Mouse (Mus musculus) monocyte, adult 2 months (primary cell): ENCODE measurements around the gene Gimap3.
A peak's percentile ranks its signal among the peaks of the same experiment; 100 is the strongest.

Experiments used
- DNase-seq, 2 experiments: peaks; one replicate each; pipeline ENCODE4 v3.0.0; 2022; ENCODE audit warnings: low spot score in 2 of 2, low read depth in 1 of 2

Gimap3 gene

DNA sequence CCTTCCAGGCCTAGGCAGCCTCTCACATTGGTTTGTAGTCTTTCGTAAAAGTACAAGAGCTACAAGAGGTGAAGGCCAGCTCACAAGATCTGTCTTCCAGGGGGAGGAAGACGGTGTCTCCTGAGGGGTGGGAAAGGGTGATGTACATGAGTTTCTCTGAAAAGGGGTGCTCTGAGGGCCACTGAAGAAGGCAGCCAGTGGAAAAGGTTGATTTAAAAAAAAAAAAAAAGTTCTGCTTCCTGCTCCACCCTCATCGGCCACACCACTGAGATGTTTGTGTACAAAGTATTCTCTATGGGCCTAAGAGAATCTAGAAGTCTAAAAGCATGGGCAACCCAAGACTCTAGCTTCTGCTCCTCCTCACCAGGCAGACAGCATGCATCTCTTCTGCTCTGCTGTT is at the start of gene Gimap3:
Gene Gimap3 (minus strand): TSS at position 156 of the 400 bp plus-strand sequence.
- DNase-seq: no peak

DNA sequence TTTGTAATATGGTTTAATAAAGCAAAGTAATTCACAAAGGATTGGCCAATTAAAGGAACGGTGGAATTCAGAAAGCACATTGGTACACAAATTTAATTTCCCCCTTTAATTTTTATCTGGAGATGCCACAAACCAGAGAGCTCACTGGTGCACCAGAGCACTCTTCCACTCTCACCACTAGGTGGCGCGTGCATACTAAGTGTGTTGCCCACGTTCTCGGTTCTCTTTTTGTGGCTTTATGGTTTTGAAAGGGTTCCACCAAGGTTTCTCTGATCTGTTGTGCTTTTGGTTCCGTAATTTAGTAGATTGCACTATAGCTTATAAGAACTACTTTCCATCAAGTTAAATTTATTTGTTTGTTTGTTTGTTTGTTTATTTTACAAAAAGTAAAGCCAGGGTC is 47.2 kb upstream of the Gimap3 start:
- peak; percentile 56 to 66 for DNase-seq

DNA sequence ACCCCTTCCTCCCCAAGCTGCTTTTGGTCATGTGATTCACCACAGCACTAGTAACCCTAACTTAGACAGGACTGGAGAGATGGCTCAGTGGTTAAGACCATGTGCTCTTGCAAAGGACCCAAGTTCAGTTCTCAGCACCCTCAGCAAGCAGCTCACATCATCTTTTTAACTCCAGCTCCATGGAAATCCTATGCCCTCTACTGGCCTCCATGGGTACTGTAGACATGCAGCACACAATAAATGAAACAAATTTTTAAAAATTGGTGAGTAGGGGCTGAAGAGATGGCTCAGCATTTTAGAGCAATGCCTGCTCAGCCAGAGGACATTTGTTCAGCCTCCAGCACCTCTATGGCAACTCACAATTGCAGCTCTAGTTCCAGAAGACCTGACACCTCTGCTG is 44.4 kb upstream of the Gimap3 start:
- no peak for DNase-seq

DNA sequence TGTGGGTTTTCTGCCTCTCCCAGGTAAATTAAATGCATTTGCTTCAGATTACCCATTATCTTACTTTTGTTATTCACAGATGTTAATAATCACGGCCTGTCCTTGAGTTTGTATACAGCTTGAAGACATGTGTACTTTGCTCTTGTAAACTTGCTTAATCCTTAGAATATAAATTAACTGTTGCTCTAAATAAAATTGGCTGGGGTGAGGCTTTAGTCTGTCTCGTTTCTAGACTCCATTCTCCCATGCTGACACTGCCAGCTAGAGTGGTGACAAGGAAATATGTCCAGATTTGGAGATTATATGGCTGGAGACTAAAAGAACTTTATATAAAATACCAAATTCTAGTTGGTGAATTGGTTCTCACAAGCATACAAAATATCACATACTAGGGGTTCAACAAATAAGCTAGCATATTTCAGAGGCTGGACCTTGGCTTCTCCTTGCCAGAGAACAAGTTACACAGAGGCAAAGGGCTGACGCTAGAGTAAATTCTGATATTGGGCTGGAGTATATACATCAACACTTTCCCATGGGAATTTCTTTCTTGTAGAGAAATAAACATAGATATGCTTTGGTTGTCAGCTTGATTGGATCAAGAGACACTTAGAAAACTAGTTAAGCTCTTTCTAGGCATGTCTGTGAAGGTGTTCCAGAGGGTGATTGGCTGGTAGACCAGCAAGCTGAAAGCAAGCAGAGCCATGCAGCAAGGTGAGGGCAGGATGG is 39.0 kb upstream of the Gimap3 start:
- no peak for DNase-seq

DNA sequence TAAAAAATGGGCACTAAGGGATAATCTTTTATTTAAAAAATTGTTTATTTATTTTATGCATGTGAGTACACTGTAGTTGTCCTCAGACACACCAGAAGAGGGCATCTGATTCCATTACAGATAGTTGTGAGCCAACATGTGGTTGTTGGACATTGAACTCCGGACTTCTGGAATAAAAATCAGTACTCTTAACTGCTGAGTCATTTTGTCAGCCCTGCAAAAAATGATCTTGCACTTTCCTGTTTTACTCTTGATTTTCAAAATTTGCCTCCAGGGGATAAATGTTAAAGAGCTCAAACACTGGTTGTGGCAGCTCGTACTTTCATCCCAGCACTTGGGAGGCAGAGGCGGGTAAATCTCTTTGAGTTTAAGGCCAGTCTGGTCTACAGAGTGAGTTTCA is 36.1 kb upstream of the Gimap3 start:
- DNase-seq: no peak

DNA sequence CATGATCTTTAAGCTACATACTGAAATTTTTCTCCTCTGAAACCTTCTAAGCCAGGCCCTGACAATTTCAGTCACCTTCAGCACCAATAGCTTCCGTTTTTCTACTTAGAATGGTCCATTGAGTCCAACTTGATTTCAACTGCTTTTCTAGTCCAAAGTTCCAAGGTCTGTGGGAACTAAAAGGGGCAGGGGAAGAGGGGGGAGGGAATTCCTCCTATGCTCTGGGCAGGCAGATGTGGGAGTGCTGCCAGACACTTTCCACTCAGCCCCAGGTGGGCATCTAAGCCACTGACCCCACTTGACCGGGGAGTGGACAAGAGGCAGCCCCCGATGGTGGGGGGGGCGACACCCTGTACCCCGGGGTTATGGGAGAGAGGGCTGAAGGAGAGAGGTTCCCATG is 33.7 kb upstream of the Gimap3 start:
- DNase-seq: no peak

DNA sequence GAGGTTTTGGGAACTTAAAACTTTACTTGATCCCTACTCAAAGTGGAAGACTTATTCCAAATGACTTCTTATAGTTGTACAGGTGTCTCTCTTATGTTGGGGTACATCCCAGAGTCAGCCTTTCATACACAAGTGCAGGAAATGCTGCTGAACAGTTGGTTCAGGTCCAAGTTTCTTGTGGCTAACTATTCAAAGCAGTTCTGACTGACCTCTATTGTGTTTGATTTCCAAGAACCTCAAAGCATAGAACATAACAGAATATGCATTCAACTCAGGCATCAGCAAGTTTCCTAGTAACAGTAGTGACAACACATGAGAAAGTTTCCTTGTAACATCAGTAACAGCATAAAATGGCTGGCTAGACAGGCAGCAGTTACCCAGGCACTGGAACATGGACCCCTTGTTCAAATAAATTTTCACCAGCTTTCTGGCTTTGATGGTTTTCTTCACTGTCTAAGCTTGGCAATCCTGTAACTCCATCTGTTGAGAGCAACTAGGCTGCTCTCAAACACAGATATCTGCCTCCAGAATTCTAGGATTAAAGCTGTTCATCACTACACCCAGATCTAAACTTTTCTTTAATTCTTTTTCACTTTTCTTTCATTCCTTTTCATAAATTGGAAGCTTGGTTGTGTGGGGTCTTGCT is 32.9 kb upstream of the Gimap3 start:
- DNase-seq: no peak

DNA sequence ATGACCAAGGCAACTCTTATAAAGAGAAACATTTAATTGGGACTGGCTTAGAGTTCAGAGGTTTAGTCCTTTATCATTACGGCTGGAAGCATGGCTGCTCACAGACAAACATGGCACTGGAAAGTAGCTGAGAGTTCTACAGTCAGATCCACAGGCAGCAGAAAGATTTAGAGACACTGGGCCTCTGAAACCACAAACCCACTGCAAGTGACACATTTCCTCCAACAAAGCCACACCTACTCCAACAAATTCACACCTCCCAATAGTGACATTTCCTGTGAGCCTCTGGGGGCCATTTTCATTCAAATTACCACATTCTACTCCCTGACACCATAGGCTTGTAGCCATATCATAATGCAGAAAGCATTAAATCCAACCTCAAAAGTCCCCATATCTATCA is 31.2 kb upstream of the Gimap3 start:
- DNase-seq: no peak

DNA sequence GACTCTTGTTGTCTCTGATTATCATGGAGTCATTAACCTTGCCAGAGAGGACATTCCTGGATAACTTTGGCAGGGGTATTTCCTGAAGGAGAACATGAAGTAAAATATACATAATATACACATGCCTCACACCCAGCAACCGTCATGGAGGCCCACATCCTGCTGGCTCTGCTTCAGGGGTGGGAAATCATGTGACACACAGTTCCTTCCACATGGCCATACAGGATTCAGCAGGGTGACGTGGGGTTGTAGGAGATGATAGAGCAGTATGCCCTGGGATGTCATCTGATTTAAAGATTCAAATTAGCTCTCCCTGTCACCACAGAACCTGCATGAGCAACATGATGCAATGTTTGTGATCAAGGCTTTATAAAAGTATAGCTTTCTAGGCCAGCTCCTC is 17.2 kb upstream of the Gimap3 start:
- no peak for DNase-seq

DNA sequence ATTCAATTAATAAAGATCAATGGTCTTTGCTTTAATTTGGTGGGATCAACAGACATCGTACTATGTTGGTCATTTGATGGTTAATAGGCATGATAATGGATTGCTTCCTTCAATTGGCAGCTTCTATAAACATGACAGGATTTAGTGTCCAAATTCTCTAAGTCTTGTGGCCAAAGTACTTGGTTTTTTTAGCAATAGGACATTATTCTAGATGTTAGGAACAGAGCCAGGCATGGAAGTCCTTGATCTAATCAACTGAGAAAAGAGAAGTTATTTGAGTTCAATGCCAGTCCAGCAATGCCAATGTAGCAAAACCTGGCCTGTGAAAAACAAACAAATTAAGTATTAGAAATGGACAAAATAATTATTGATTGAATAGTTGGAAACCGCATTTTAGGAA is 14.9 kb upstream of the Gimap3 start:
- no peak for DNase-seq

DNA sequence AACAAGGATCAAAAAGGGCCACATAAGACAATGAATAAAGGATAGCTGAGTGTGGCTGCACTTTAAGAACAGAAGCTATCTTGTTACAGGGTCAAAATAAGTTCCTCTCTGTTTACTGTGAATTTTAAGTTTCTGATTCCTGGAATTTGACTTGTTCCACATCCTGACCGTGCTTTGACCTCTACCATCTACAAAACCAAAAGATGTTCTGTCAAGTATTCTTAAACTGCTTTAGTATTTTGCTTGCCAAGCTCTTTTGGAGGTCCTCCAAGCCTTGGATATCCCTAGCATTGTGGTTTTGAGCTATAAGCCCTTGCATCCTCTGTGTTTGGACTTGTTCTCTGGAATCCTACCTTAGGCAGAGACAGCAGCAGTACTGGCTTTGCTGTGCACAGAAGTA is 14.5 kb upstream of the Gimap3 start:
- DNase-seq: no peak

DNA sequence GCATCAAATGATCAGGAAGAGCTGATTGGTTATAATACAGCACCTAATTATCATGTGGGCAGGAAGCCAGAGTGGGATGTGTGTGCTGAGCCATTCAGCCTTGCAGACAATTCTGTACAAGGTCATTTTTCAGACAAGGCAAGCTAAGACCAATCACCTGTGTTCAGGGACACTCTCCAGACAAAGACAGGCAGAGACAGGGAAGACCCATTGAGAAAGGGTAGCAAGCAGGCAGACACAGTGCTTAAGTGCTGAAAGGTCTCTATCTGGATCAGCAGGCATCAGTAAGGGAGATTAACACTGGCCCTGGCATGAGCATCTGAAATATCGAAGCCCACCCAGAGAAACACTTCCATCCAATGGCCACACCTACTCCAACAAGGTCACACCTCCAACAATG is 13.8 kb upstream of the Gimap3 start:
- DNase-seq: no peak

DNA sequence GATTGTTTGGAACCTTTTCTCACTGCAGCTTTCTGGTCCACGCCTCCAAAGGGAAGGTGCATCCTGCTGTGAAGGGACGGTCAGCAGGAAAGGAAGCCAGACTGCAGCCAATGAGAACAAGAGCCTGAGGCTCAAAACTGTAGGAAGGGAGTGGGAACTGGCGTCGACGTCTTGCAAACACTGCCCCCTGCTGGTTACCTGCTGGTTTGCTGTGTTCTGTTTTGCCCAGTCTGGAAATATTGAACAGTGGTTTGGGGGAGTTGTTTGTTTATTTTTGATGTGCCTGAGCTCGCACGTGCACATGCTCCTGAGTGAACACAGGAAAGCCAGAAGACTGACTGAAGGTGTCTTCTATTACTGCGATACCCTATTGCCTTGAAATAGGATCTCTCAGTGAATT is 1.4 kb upstream of the Gimap3 start:
- peak in 1 of 2 experiments; percentile 31 for DNase-seq

DNA sequence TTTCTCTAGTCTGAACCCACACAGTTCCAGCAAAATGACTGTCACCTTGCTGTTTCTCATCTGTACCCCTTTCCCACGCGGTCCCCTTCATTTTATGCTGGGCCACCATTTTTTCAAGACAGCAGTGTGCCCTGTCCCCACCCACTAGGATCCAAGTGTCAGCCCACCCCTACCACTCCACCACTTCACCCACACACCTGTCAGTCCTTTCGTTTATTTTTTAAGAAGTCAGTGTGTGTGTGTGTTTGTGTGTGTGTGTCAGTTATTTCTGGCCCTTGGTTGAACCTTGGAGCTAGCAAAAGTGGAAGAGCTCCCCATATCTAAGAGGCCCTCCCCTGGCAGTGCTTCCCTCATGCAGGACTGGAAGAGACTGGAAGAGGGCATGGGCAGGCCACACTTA is 1.7 kb downstream of the Gimap3 start:
- no peak for DNase-seq

DNA sequence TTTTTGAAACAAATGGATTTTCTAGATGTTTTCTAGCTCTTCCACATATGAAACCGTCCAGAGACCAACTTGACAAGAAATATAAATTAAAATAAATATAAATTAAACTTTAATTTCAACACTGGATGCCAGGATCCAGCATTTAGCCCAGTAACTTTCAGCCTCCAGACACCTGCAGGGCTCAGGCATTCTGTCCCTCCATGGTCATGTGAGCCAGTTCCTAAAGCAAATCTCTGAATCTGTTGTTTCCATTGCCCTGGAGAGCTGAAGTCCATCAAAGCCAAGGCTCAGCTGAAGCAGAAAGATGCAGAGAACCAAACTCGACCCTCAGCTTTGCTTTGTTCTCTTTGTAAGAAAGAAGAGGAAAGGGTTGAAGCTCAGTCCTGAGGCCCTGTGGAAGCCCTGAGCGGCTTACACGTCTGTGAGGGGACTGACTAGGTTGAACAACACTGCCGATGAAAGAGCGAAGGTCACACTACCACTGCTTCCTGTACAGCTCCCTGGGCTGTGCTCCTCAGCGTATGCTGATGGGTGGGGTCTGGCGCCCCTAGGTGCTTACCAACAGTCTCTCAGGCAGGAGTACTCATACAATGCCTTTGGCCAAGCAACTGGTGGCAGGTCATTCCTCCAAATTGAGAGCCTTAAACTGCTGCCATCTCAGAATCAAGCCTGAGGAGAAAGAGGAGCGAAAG is 2.3 kb downstream of the Gimap3 start:
- no peak for DNase-seq

DNA sequence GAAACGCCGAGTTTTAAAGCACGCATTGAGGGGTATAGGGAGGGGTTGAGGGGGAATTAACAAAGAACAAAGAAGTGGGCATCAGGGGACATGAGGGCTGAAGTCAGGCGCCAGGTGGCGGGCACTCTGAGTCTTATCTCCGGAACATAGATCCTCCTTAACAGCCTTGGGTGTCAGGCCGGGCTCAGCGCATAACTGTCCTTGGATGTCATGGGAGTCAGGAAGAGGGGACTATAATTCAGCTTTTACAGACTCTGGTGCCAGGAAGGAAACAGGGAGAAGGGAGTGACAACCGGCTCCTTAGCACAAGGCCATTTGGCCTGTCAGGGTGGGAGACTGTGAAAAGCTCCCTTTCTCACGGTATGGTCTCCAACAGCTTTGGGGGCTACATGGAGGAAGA is 6.2 kb downstream of the Gimap3 start:
- no peak for DNase-seq

DNA sequence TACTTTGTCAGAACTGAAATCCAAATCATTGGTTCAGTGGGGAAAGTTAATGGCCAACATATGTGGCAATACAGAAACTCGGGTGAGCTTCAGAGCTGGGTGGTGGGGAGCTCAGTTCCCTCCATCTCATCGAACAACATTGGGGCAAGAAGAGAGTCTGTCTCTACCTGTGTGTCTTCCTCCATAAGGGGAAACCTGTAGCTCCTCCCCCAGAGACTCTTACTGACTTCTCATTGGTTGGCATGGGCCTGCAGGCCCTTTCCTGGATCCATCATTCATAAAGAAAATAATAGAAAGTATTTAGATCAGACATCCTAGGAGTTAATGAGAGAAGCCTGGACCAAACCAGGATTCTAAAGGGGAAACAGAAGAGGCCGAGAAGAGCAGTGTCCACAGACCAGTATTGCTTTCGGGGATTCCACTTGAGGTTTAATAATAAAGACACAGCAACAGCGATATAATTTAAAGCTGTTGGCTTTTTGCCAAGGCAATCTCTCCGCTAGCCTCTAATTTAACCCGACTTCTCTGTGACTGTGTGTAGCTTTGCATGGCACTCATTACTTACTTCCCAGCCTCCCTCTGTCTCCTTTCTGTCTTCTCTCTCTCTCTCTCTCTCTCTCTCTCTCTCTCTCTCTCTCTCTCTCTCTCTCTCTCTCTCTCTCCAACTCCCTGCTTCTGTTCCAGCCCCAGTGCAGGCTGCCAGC is 6.9 kb downstream of the Gimap3 start:
- no peak for DNase-seq

DNA sequence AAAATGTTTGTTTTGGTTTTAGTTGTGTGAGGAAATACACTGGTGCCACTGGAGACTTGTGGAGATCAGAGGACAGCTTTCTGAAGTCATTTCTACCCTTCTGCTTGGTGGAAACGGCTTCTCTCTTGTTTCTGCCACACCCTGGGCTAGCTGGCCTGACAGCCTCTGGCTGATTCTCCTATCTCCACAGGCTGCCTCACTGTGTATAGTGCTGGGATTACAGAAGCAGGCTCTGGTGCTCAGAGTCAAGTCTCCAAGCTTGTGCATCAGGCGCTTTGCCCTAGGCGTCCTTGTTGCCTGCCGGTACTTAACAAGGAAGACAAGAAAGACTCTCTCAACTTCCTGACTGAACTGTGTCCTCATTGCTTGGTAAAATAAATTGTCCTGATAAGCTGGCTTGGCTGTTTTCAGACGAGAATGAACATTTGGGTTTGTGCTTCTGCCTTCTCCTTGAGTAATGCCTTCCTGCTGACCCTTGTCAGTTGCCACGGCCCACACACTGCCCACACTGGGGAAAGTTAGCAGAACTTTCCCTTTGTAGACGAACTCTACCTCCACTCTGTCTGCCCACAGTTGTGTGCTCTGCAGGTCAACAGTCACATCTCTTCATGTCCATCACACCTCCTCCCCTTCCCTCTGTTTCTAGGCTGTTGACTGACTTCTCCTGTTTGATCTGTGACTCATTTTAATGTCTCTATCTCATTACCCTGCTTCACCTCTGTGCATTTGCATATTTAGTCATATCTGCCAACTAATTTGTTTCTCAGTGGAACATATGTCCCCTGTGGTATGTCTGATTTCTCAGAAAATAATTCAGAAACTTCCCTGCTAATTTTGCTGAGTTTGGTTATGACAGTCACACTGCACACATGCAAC is 23.3 kb downstream of the Gimap3 start:
- DNase-seq: no peak

DNA sequence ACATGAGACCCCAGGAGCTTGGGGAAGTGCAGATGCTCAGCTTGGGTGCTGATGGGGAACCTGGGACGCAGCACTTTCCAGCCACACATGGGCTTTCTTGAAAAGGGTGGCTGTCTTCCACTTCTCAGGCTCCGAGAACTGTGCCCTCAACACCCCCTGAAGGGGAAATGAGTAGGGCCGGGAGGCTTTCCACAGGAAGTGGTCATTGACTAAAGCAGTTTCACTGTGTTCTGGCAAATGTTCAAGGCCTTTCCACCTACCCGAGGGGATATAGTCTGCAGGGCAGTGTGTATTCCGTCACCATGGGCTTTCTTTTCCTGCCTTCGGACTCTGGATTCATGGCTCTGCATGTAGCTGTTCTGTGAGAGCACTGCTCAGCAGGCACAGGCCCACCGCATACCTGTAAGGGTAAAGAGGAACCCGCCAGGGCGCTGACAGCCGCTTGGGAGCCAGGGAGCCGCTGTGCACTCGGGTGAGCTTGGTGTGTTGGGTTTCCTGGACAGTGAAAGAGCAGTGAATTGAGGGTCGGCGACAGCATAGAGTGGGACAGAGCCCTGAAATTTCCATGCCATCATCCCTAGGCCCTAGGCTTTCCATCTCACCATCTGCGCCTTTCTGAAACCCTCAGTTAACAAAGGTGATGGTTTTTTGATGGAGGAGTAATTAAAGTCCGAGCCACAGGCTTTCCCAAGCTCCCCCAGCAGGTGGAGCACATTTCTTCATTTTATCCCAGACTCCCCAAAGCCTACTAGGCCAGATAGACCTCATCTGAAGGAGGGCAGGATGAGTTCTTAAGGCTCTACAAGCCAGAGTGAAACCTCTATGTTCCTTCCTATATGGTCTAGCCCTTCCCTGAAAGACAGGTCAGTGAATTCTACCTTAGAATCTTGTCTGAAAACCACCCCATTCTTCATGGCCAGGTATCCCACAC is 24.4 kb downstream of the Gimap3 start, which contains the start of gene Gimap5:
Gene Gimap5 (plus strand): TSS at position 239 of the 931 bp plus-strand sequence.
- DNase-seq: no peak

DNA sequence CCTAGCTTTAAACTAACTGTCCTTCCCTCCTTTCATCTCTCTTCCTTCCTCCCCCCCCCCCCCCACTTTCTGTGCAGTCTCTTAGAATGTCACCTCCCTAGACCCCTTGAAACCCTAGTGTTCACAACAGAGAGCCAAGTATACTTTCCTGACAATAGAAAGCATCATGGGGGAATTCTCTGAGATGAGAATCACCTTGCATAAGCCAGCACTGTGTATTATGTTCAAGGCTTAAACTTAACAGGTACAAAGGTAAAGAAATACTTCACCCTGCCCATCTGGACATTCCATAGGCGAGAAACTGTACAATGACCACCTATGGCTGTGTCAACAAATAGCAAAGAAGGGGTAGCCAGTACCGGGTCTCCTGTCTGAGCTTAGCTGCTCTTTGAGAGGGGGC is 25.2 kb downstream of the Gimap3 start:
- no peak for DNase-seq
